In the genomic region with DNA sequence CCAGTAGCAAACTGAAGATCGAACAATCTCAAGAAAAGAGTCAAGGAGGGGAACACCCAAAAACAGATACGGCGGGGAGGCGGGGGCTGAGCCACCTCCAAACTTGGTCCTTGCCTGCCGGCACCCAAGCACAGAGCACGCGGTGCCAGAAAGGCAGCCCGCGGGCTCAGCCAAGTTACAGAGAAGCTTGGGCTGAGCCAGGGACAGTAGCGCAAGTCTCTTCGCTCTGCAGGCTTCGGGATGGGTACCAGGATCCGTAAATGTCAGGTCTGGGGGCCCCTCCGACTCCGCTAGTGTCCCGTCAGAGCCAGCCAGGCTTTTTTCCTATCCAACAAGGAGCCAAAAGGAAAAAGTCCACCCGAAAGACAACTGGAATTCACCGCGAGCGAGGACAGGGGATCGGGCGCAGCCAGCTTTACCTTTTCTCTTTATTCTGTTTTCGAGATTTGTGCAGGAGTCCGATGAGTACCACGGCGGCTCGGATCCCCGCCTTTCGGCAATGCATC, we compare ENCODE assay signal across 8 mouse cellular contexts.
A peak's percentile ranks its signal among the peaks of the same experiment; 100 is the strongest.
DNase-seq lines count a peak whose midpoint lies in the region; ATAC-seq and TF ChIP-seq lines count a peak whose summit lies in the region.

No protein-coding gene starts in this region.

- peak; percentile 17 for DNase-seq in CD4-positive, CD25-positive, alpha-beta regulatory T cell, adult 2 months (ENCODE audit: low read depth, low spot score)
- peak; percentile 11 for DNase-seq in ovary, postnatal 14 days (ENCODE audit: low spot score)
- no peak for DNase-seq in ovary, adult 18-20 months (ENCODE audit: low spot score)
- no peak for DNase-seq in liver, postnatal 0 days

- H3K36me3 ChIP-seq in forebrain, embryonic 12.5 days (replicated peaks) = no peaks in the 10 kb centered on the region
- no peaks in the 10 kb centered on the region for H3K36me3 ChIP-seq in hindbrain, embryonic 12.5 days
- H3K36me3 ChIP-seq in liver, postnatal 0 days (replicated peaks; ENCODE audit: insufficient read depth, low read length) = no peaks in the 10 kb centered on the region
- no peaks in the 10 kb centered on the region for H3K36me3 ChIP-seq in stomach, embryonic 15.5 days

- no peak for TF ChIP-seq EP300 in liver, postnatal 0 days (IDR thresholded peaks at IDR 0.05; ENCODE audit: low read depth)

- peaks cover 32% of the 10 kb centered on the region for H3K4me1 ChIP-seq in forebrain, embryonic 12.5 days
- H3K4me1 ChIP-seq in hindbrain, embryonic 12.5 days = peaks cover 26% of the 10 kb centered on the region
- H3K4me1 ChIP-seq in liver, postnatal 0 days (ENCODE audit: insufficient read depth) = peaks cover 32% of the 10 kb centered on the region
- H3K4me1 ChIP-seq in stomach, embryonic 15.5 days = peaks cover 31% of the 10 kb centered on the region

- H3K9ac ChIP-seq in forebrain, embryonic 12.5 days = peak overlapping the region; percentile 65
- H3K9ac ChIP-seq in hindbrain, embryonic 12.5 days = peak overlapping the region; percentile 75
- H3K9ac ChIP-seq in liver, postnatal 0 days (replicated peaks) = peak overlapping the region; percentile 61
- H3K9ac ChIP-seq in stomach, embryonic 15.5 days = peak overlapping the region; percentile 61

- WGBS in forebrain, embryonic 12.5 days = 1% methylated on average over 29 of the region's 29 CpGs
- 1% methylated on average over 29 of the region's 29 CpGs for WGBS in hindbrain, embryonic 12.5 days
- WGBS in liver, postnatal 0 days (ENCODE audit: insufficient replicate concordance) = 2% methylated on average over 29 of the region's 29 CpGs
- under 1% methylated on average over 29 of the region's 29 CpGs for WGBS in stomach, embryonic 15.5 days

- H3K9me3 ChIP-seq in forebrain, embryonic 12.5 days = no peaks in the 10 kb centered on the region
- H3K9me3 ChIP-seq in hindbrain, embryonic 12.5 days (replicated peaks) = no peaks in the 10 kb centered on the region
- no peaks in the 10 kb centered on the region for H3K9me3 ChIP-seq in liver, postnatal 0 days (ENCODE audit: low read length)
- no peaks in the 10 kb centered on the region for H3K9me3 ChIP-seq in stomach, embryonic 15.5 days

- no peak for ATAC-seq in CD4-positive, CD25-positive, alpha-beta regulatory T cell, adult 4 months
- ATAC-seq in forebrain, embryonic 12.5 days (ENCODE audit: low FRiP score) = peak; percentile 42; the same call in 1 of the 2 replicates
- 0 out of 2 replicates have a peak, but pooled peaks have one; percentile 27 for ATAC-seq in hindbrain, embryonic 12.5 days (ENCODE audit: low FRiP score)
- ATAC-seq in liver, postnatal 0 days = no peak
- no peak for ATAC-seq in stomach, embryonic 15.5 days (ENCODE audit: insufficient read depth, low FRiP score, low read depth)

- peak overlapping the region; percentile 93 for H3K4me2 ChIP-seq in forebrain, embryonic 12.5 days
- peak overlapping the region; percentile 89 for H3K4me2 ChIP-seq in hindbrain, embryonic 12.5 days (replicated peaks)
- peak overlapping the region; percentile 75 for H3K4me2 ChIP-seq in liver, postnatal 0 days (ENCODE audit: low read depth, low read length)
- H3K4me2 ChIP-seq in stomach, embryonic 15.5 days = peak overlapping the region; percentile 93

- H3K27ac ChIP-seq in forebrain, embryonic 12.5 days = no peak overlapping the region
- H3K27ac ChIP-seq in hindbrain, embryonic 12.5 days = no peak overlapping the region
- 0 out of 2 replicates have a peak overlapping the region, but pooled peaks have one; percentile 49 for H3K27ac ChIP-seq in liver, postnatal 0 days (ENCODE audit: low read depth)
- H3K27ac ChIP-seq in stomach, embryonic 15.5 days = peak overlapping the region; percentile 73

- peaks cover 63% of the 10 kb centered on the region for H3K27me3 ChIP-seq in forebrain, embryonic 12.5 days
- peaks cover 54% of the 10 kb centered on the region for H3K27me3 ChIP-seq in hindbrain, embryonic 12.5 days
- H3K27me3 ChIP-seq in liver, postnatal 0 days (ENCODE audit: insufficient read depth, low read length) = peaks cover 36% of the 10 kb centered on the region
- H3K27me3 ChIP-seq in stomach, embryonic 15.5 days (replicated peaks) = peaks cover 17% of the 10 kb centered on the region

- no peak for TF ChIP-seq CTCF in liver, postnatal 0 days (IDR thresholded peaks at IDR 0.05; ENCODE audit: low read depth)

- H3K4me3 ChIP-seq in forebrain, embryonic 12.5 days (replicated peaks) = peak overlapping the region; percentile 67
- peak overlapping the region; percentile 70 for H3K4me3 ChIP-seq in hindbrain, embryonic 12.5 days
- peak overlapping the region; percentile 55 for H3K4me3 ChIP-seq in liver, postnatal 0 days (ENCODE audit: low read depth, low read length)
- H3K4me3 ChIP-seq in stomach, embryonic 15.5 days (replicated peaks) = peak overlapping the region; percentile 60

Comparison
In these comparisons a context has a peak if more than half of its experiments do, and no peak if none do; other contexts are left out.
1. DNase-seq: peak in CD4-positive, CD25-positive, alpha-beta regulatory T cell, adult 2 months (single experiment) and ovary, postnatal 14 days (single experiment); none in ovary, adult 18-20 months (single experiment) and liver, postnatal 0 days (single experiment).
2. ATAC-seq: peak in forebrain, embryonic 12.5 days (single experiment) and hindbrain, embryonic 12.5 days (single experiment); none in CD4-positive, CD25-positive, alpha-beta regulatory T cell, adult 4 months (single experiment), liver, postnatal 0 days (single experiment) and stomach, embryonic 15.5 days (single experiment).
3. H3K27ac ChIP-seq: peak in liver, postnatal 0 days (single experiment) and stomach, embryonic 15.5 days (single experiment); none in forebrain, embryonic 12.5 days (single experiment) and hindbrain, embryonic 12.5 days (single experiment).
4. Peak in every context shown above with its lines, with median percentiles within 50 percentile points of each other: H3K4me2 ChIP-seq, H3K4me3 ChIP-seq and H3K9ac ChIP-seq.